Mouse (Mus musculus): Measurements from ENCODE around the gene Rras. TPM values are rescaled to one million over a fixed set of nuclear protein-coding genes. Genes with fewer than 3 reads are reported as not detected.

Gene Rras
- polyA plus RNA-seq, 1 experiment from 2014 or later: 74.8 TPM

GRCm38 (mm10) chr7:45046853-45047350, 29.1 kb downstream of the Rras start:
- Histone ChIP-seq H3K9ac (ENCODE audit: low read length) (no peak overlapping the region), H3K9me3 (replicated peaks; ENCODE audit: control insufficient read depth, low read length) (no peaks in the 10 kb centered on the region), H3K27me3 (ENCODE audit: control insufficient read depth, insufficient read depth, low read length) (no peaks in the 10 kb centered on the region), H3K4me2 (ENCODE audit: low read depth, low read length) (no peak overlapping the region), H3K4me3 (ENCODE audit: low read length) (no peak overlapping the region), H3K36me3 (ENCODE audit: control insufficient read depth, insufficient read depth) (peaks cover 80% of the 10 kb centered on the region), H3K4me1 (ENCODE audit: control insufficient read depth, insufficient read depth, low read length) (peaks cover 13% of the 10 kb centered on the region), H3K27ac (ENCODE audit: low read length) (no peak overlapping the region)
- ATAC-seq (replicated peaks; ENCODE audit: extremely low read depth, insufficient read depth, low FRiP score): no peak
- WGBS: 95% methylated on average over 26 of the region's 26 CpGs

DNA sequence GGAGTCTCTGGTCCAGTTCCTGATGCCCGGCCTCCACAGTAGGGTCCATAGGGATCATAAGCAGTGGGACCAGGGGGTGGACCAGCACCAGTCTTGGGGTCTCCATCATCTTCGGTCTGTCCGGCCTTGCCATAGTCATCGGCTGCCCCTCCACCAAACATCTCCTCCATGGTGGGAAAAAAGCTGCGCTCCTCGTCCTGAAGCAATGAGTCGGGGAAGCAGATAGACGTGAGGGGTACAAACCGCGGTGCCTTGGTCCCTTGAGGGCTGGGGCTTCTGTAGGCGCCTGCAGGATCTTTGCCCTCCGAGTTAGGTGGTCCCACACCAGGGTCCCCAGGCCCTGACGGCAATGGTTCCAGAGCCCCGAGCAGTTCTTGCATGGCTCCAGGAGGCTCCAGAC, 29.7 kb downstream of the Rras start:
- Histone ChIP-seq H3K36me3 (ENCODE audit: control insufficient read depth, insufficient read depth) (peaks cover 74% of the 10 kb centered on the region), H3K27me3 (ENCODE audit: control insufficient read depth, insufficient read depth, low read length) (no peaks in the 10 kb centered on the region), H3K9me3 (replicated peaks; ENCODE audit: control insufficient read depth, low read length) (no peaks in the 10 kb centered on the region), H3K27ac (ENCODE audit: low read length) (no peak overlapping the region), H3K9ac (ENCODE audit: low read length) (no peak overlapping the region), H3K4me1 (ENCODE audit: control insufficient read depth, insufficient read depth, low read length) (peaks cover 14% of the 10 kb centered on the region), H3K4me2 (ENCODE audit: low read depth, low read length) (no peak overlapping the region), H3K4me3 (ENCODE audit: low read length) (no peak overlapping the region)
- 96% methylated on average over 14 of the region's 14 CpGs for WGBS
- ATAC-seq (replicated peaks; ENCODE audit: extremely low read depth, insufficient read depth, low FRiP score): no peak

DNA sequence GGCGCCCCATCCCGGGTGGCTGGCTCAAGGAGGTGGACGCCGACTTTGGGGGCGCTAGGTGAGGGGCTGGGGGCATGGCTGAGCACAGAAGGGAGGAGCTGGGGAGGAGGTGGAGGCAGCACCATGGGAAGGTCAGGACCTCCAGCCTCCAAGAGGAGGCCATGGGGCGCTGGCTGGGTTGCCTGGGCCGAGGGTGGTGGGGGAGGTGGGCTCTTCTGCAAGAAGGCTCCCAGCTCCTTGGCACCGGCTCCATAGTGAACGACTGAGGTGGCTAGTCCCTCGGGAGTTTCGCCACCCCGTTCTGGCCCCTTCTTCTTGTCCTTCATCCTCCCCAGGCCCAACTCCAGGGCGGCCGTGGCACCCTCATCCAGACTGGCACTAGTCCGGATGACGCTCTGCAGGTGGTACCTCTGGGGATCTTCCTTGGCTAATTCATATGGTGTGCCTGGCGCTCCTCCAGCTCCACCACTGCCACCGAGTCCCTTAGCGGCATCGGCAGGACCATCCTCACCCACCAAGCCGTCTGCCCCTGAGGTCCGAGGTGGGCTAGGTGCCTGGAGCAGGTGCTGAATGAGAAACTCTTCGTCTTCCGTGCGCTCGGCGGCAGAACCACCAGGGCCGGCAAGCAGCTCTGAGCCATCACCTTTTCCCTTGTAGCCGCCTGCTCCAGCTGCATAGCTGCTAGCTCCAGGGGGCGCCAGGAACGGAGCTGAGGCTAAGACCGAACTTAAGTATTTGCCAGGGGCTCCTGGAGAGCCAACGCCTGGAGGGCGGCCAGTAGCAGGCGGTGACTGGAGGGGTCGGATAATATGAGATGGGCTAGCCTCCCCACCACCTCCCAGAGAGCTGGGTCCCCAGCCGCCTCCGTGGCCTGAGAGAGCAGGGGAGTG, 30.5 kb downstream of the Rras start:
- 90% methylated on average over 38 of the region's 38 CpGs for WGBS
- Histone ChIP-seq H3K27me3 (ENCODE audit: control insufficient read depth, insufficient read depth, low read length) (no peaks in the 10 kb centered on the region), H3K4me1 (ENCODE audit: control insufficient read depth, insufficient read depth, low read length) (peaks cover 14% of the 10 kb centered on the region), H3K4me2 (ENCODE audit: low read depth, low read length) (no peak overlapping the region), H3K4me3 (ENCODE audit: low read length) (no peak overlapping the region), H3K27ac (ENCODE audit: low read length) (no peak overlapping the region), H3K36me3 (ENCODE audit: control insufficient read depth, insufficient read depth) (peaks cover 67% of the 10 kb centered on the region), H3K9me3 (replicated peaks; ENCODE audit: control insufficient read depth, low read length) (no peaks in the 10 kb centered on the region), H3K9ac (ENCODE audit: low read length) (no peak overlapping the region)
- ATAC-seq (replicated peaks; ENCODE audit: extremely low read depth, insufficient read depth, low FRiP score): no peak

GRCm38 (mm10) chr7:45048923-45049657, 31.3 kb downstream of the Rras start:
- no peak for ATAC-seq (replicated peaks; ENCODE audit: extremely low read depth, insufficient read depth, low FRiP score)
- H3K4me3 ChIP-seq (ENCODE audit: low read length): no peak overlapping the region
- H3K4me2 ChIP-seq (ENCODE audit: low read depth, low read length): no peak overlapping the region
- H3K9ac ChIP-seq (ENCODE audit: low read length): no peak overlapping the region
- no peaks in the 10 kb centered on the region for H3K27me3 ChIP-seq (ENCODE audit: control insufficient read depth, insufficient read depth, low read length)
- WGBS: 89% methylated on average over 23 of the region's 23 CpGs
- H3K4me1 ChIP-seq (ENCODE audit: control insufficient read depth, insufficient read depth, low read length): peaks cover 17% of the 10 kb centered on the region
- H3K9me3 ChIP-seq (replicated peaks; ENCODE audit: control insufficient read depth, low read length): no peaks in the 10 kb centered on the region
- no peak overlapping the region for H3K27ac ChIP-seq (ENCODE audit: low read length)
- H3K36me3 ChIP-seq (ENCODE audit: control insufficient read depth, insufficient read depth): peaks cover 59% of the 10 kb centered on the region

- peak overlapping the region; percentile 98 for H3K4me2 ChIP-seq (ENCODE audit: low read depth, low read length)
- 9% methylated on average over 16 of the region's 16 CpGs for whole genome bisulfite sequencing
- H3K9ac ChIP-seq (ENCODE audit: low read length): peak overlapping the region; percentile 97
- H3K9me3 ChIP-seq (replicated peaks; ENCODE audit: control insufficient read depth, low read length): no peaks in the 10 kb centered on the region
- peaks cover 41% of the 10 kb centered on the region for H3K36me3 ChIP-seq (ENCODE audit: control insufficient read depth, insufficient read depth)
- peak overlapping the region; percentile 96 for H3K4me3 ChIP-seq (ENCODE audit: low read length)
- H3K4me1 ChIP-seq (ENCODE audit: control insufficient read depth, insufficient read depth, low read length): peaks cover 17% of the 10 kb centered on the region
- no peak; the same call in 1 of the 2 replicates for ATAC-seq (replicated peaks; ENCODE audit: extremely low read depth, insufficient read depth, low FRiP score)
- H3K27me3 ChIP-seq (ENCODE audit: control insufficient read depth, insufficient read depth, low read length): no peaks in the 10 kb centered on the region
- peak overlapping the region; percentile 98 for H3K27ac ChIP-seq (ENCODE audit: low read length)
Measured at GRCm38 (mm10) chr7:45050945-45051600, 33.3 kb downstream of the Rras start.

DNA sequence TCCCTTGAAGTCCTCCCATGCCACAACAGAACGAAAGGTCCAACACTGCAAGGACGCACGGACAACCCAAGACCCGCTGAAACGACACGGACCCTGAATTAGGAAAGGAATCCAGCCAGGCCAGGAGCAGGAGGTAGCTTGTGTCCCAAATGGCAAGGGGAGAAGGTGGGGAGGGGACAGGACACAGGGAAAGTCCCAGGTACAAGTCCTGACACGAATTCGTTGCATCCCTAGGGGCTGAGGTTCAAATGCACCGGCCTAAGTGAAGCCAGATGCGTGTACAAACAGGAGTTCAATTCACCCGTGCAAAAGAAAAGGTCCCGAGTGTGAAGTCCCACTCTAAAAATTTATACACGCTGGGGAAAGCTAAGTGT, 33.8 kb downstream of the Rras start:
- Histone ChIP-seq H3K4me1 (ENCODE audit: control insufficient read depth, insufficient read depth, low read length) (peaks cover 17% of the 10 kb centered on the region), H3K9me3 (replicated peaks; ENCODE audit: control insufficient read depth, low read length) (no peaks in the 10 kb centered on the region), H3K4me2 (ENCODE audit: low read depth, low read length) (peak overlapping the region; percentile 98), H3K4me3 (ENCODE audit: low read length) (peak overlapping the region; percentile 96), H3K27me3 (ENCODE audit: control insufficient read depth, insufficient read depth, low read length) (no peaks in the 10 kb centered on the region), H3K36me3 (ENCODE audit: control insufficient read depth, insufficient read depth) (peaks cover 38% of the 10 kb centered on the region), H3K9ac (ENCODE audit: low read length) (peak overlapping the region; percentile 97), H3K27ac (ENCODE audit: low read length) (peak overlapping the region; percentile 98)
- WGBS: 3% methylated on average over 13 of the region's 13 CpGs
- ATAC-seq (replicated peaks; ENCODE audit: extremely low read depth, insufficient read depth, low FRiP score): no peak

GRCm38 (mm10) chr7:45052181-45052861, 34.6 kb downstream of the Rras start:
- under 1% methylated on average over 38 of the region's 38 CpGs for WGBS
- peak overlapping the region; percentile 98 for H3K4me2 ChIP-seq (ENCODE audit: low read depth, low read length)
- ATAC-seq (replicated peaks; ENCODE audit: extremely low read depth, insufficient read depth, low FRiP score): no peak

DNA sequence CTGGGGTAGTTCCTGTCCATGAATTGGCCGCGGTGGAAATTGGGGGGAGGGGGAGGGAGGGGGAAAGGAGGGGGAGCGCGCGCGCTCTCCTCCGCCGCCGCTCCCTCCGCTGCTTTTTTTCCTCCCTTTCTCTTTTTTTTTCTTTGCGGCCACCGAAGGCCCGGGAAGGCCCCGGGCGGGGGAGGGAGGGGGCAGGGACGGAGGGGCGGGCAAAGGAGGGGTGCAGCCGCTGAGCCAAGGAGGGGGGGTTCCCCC, 35.0 kb downstream of the Rras start, which contains the start of gene Prr12:
Prr12 (minus strand) TSS at position 20 of the 255 bp plus-strand sequence.
- ATAC-seq (replicated peaks; ENCODE audit: extremely low read depth, insufficient read depth, low FRiP score): no peak
- peak within 1 kb of the TSS; percentile 96 for H3K4me3 ChIP-seq (ENCODE audit: low read length)
- WGBS: 0% methylated on average over 11 of the region's 18 CpGs
- peak within 1 kb of the TSS; percentile 98 for H3K4me2 ChIP-seq (ENCODE audit: low read depth, low read length)
- peak within 1 kb of the TSS; percentile 98 for H3K27ac ChIP-seq (ENCODE audit: low read length)
- H3K4me1 ChIP-seq (ENCODE audit: control insufficient read depth, insufficient read depth, low read length): peaks cover 17% of the 10 kb centered on the region
- H3K36me3 ChIP-seq (ENCODE audit: control insufficient read depth, insufficient read depth): peaks cover 26% of the 10 kb centered on the region
- H3K9me3 ChIP-seq (replicated peaks; ENCODE audit: control insufficient read depth, low read length): no peaks in the 10 kb centered on the region
- no peaks in the 10 kb centered on the region for H3K27me3 ChIP-seq (ENCODE audit: control insufficient read depth, insufficient read depth, low read length)
- H3K9ac ChIP-seq (ENCODE audit: low read length): peak within 1 kb of the TSS; percentile 97

More at GRCm38 (mm10) chr7:45052181-45052861, 34.6 kb downstream of the Rras start:
- H3K4me3 ChIP-seq (ENCODE audit: low read length): peak overlapping the region; percentile 96
- H3K27ac ChIP-seq (ENCODE audit: low read length): peak overlapping the region; percentile 98
- peak overlapping the region; percentile 97 for H3K9ac ChIP-seq (ENCODE audit: low read length)
- peaks cover 17% of the 10 kb centered on the region for H3K4me1 ChIP-seq (ENCODE audit: control insufficient read depth, insufficient read depth, low read length)
- H3K27me3 ChIP-seq (ENCODE audit: control insufficient read depth, insufficient read depth, low read length): no peaks in the 10 kb centered on the region
- no peaks in the 10 kb centered on the region for H3K9me3 ChIP-seq (replicated peaks; ENCODE audit: control insufficient read depth, low read length)
- peaks cover 31% of the 10 kb centered on the region for H3K36me3 ChIP-seq (ENCODE audit: control insufficient read depth, insufficient read depth)
